Mouse (Mus musculus) thymus, adult 2 months (tissue): ENCODE results near the gene Wdr1. TPM values are rescaled to one million over a fixed set of nuclear protein-coding genes. Genes with fewer than 3 reads are reported as not detected.

Experiments used
- DNase-seq: peaks from one replicate; pipeline ENCODE4 v3.0.0; 2021
- H3K27ac ChIP-seq: fragments of 200-500 bp; 2 replicates; pipeline ENCODE4 v1.5.1; 2012; ENCODE audit warnings: low read length, control low read depth; ENCODE audit not compliant: control insufficient read depth, insufficient read depth
- H3K27me3 ChIP-seq: fragments of 200-500 bp; 2 replicates; pipeline ENCODE4 v1.6.1; 2012; ENCODE audit warnings: mild to moderate bottlenecking, low read length, moderate library complexity, mixed read lengths; ENCODE audit not compliant: control insufficient read depth, insufficient read depth
- H3K36me3 ChIP-seq: fragments of 200-500 bp; 2 replicates; pipeline ENCODE4 v1.6.1; 2012; ENCODE audit warnings: mild to moderate bottlenecking, low read length, moderate library complexity; ENCODE audit not compliant: control insufficient read depth, insufficient read depth
- H3K4me1 ChIP-seq: fragments of 200-500 bp; replicated peaks from 2 replicates; pipeline ENCODE4 v1.6.1; 2012; ENCODE audit warnings: low read length; ENCODE audit not compliant: control insufficient read depth, insufficient read depth
- H3K4me3 ChIP-seq: fragments of 200-500 bp; 2 replicates; pipeline ENCODE4 v1.5.1; 2012; ENCODE audit warnings: mild to moderate bottlenecking, low read length, control low read depth, moderate library complexity; ENCODE audit not compliant: control insufficient read depth, insufficient read depth
- CTCF ChIP-seq: fragments of 200-500 bp; IDR thresholded peaks from 2 replicates; pipeline ENCODE4 v1.5.1; 2012; ENCODE audit warnings: mild to moderate bottlenecking, control low read depth, low read length, moderate library complexity, borderline replicate concordance; ENCODE audit not compliant: control insufficient read depth, poor library complexity, insufficient read depth; ENCODE audit errors: extremely low read depth
- POLR2A ChIP-seq: fragments of 200-500 bp; IDR thresholded peaks from 2 replicates; pipeline ENCODE4 v1.6.1; 2012; ENCODE audit warnings: mild to moderate bottlenecking, low read length, control low read depth, moderate library complexity; ENCODE audit not compliant: control insufficient read depth, poor library complexity, insufficient read depth; ENCODE audit errors: extremely low read depth
- WGBS: fragments of 180-500 bp; shearing (Covaris S2); methylation state at CpG from one replicate; pipeline ENCODE4 v1.1.7; 2018; 5-methylcytosine and 5-hydroxymethylcytosine counted together
- polyA plus RNA-seq: library from polyadenylated mRNA; depleted of rRNA; stranded (reverse); fragments of >200 nt; gene quantifications from 2 replicates; pipeline ENCODE4 v1.2.3, GENCODE M21; 2012

Wdr1 gene
- polyA plus RNA-seq, 1 experiment = 272 TPM

DNA sequence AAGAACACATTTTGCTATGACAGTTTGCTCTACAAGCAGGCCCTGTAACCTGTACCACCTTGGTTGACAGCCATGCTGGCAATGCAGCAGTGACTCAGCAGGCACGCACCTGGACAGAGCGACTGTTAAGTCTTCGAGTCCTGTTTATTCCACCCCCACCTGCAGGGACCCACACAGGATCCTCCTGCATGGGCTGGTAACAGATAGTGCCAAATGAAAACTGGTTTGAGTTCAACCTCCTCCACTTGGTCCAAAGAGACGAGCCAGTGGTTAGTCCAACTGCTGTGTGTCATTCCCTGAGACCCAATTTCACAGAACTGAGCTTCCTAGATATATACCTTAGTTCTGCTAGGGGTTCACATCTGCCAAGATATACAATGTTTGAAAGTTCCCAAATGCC lies 5.2 kb downstream of the Wdr1 start:
- 83% methylated on average over 4 of the region's 4 CpGs for WGBS
- no peak overlapping the region for H3K27ac ChIP-seq
- H3K4me3 ChIP-seq = no peak overlapping the region
- peaks cover 32% of the 10 kb centered on the region for H3K36me3 ChIP-seq
- no peak for DNase-seq
- H3K4me1 ChIP-seq = peaks cover 25% of the 10 kb centered on the region
- no peak for TF ChIP-seq CTCF
- TF ChIP-seq POLR2A = no peak
- H3K27me3 ChIP-seq = no peaks in the 10 kb centered on the region

DNA sequence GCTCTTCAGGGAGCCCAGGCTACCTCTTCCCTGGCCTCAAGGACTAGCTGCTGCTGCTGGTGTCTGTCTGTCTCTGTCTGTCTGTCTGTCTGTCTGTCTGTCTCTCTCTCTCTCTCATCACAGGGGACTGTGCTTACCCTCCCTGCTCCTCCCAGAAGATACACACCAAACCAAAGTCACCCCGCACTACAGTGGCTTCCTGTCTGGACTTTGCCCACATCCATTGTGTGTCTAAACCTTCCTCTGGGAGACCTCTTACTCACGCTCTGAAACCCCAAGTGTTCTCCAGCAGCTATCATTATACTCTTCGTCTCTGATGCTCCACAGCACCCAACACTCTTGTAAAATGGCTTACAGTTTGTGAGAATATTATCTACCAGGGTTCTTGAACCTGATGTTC lies 6.6 kb downstream of the Wdr1 start:
- peaks cover 21% of the 10 kb centered on the region for H3K4me1 ChIP-seq
- H3K4me3 ChIP-seq = no peak overlapping the region
- no peaks in the 10 kb centered on the region for H3K27me3 ChIP-seq
- peaks cover 44% of the 10 kb centered on the region for H3K36me3 ChIP-seq
- TF ChIP-seq POLR2A = no peak
- no peak for TF ChIP-seq CTCF
- DNase-seq = no peak
- no peak overlapping the region for H3K27ac ChIP-seq
- WGBS = 87% methylated on average over 3 of the region's 3 CpGs

- 81% methylated on average over 3 of the region's 3 CpGs for WGBS
- Histone ChIP-seq H3K4me3 (no peak overlapping the region), H3K4me1 (peaks cover 6% of the 10 kb centered on the region; the same call in 1 of the 2 replicates), H3K27ac (no peak overlapping the region), H3K27me3 (no peaks in the 10 kb centered on the region), H3K36me3 (peaks cover 58% of the 10 kb centered on the region)
- no peak for TF ChIP-seq CTCF
- TF ChIP-seq POLR2A = no peak
- no peak for DNase-seq
Measured at GRCm38 (mm10) chr5:38553953-38554352, 9.1 kb downstream of the Wdr1 start.

GRCm38 (mm10) chr5:38553491-38553890 lies 9.5 kb downstream of the Wdr1 start:
- H3K4me3 ChIP-seq = no peak overlapping the region
- TF ChIP-seq CTCF (no peak), POLR2A (no peak)
- 94% methylated on average over 4 of the region's 4 CpGs for WGBS
- H3K27me3 ChIP-seq = no peaks in the 10 kb centered on the region
- H3K27ac ChIP-seq = no peak overlapping the region
- H3K4me1 ChIP-seq = peaks cover 3% of the 10 kb centered on the region; the same call in 1 of the 2 replicates
- no peak for DNase-seq
- peaks cover 62% of the 10 kb centered on the region for H3K36me3 ChIP-seq

- Histone ChIP-seq H3K27ac (no peak overlapping the region), H3K4me1 (no peaks in the 10 kb centered on the region; the same call in 1 of the 2 replicates), H3K4me3 (no peak overlapping the region), H3K36me3 (peaks cover 64% of the 10 kb centered on the region), H3K27me3 (no peaks in the 10 kb centered on the region)
- TF ChIP-seq CTCF (no peak), POLR2A (no peak)
- no peak for DNase-seq
- 95% methylated on average over 3 of the region's 3 CpGs for WGBS
Measured at GRCm38 (mm10) chr5:38552615-38553014, 10.4 kb downstream of the Wdr1 start.

DNA sequence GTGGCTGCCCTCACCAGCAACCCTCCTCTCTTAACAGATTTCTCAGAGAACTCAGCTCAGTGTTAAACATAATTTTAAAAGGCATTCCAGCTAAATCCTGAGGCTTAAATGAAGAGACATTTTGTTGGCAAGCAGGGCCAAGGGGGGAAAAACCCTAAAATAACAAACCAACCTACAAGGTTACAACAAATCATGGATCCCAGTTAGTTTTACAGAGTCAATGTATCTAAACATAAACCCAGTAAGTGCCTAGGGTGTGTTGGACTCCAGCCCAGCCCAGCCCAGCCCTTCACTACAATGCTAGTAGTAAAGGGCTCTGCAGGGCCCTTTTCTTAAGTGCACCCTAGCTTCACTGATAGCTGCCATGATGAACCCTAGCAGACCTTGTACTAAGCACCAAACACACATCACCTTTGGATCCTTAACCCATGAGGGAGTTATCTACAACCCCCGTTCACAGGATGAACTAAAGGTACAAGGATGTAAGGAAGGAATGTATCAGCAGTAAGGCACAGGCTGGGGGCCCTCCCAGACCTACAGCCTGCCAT lies 12.7 kb downstream of the Wdr1 start:
- Histone ChIP-seq H3K4me3 (no peak overlapping the region), H3K36me3 (peaks cover 80% of the 10 kb centered on the region), H3K4me1 (no peaks in the 10 kb centered on the region; the same call in 1 of the 2 replicates), H3K27ac (no peak overlapping the region), H3K27me3 (no peaks in the 10 kb centered on the region)
- TF ChIP-seq POLR2A = no peak
- TF ChIP-seq CTCF = no peak
- WGBS = 91% methylated on average over 1 of the region's 1 CpGs
- no peak for DNase-seq
